Mouse (Mus musculus) C2C12 (cell line): ENCODE measurements around the gene Pax4.

ENCODE experiments used
- CEBPB ChIP-seq: IDR thresholded peaks from one replicate; pipeline ENCODE4 v1.6.1; 2011; ENCODE audit warnings: low read depth, mild to moderate bottlenecking, control low read depth, moderate library complexity
- CTCF ChIP-seq: IDR thresholded peaks from one replicate; pipeline ENCODE4 v1.5.1; 2011; ENCODE audit not compliant: control insufficient read depth, insufficient read depth, insufficient read length
- MYOD1 ChIP-seq: IDR thresholded peaks from one replicate; pipeline ENCODE4 v1.6.1; 2011; ENCODE audit warnings: low read depth; ENCODE audit not compliant: control insufficient read depth, insufficient read length

DNA sequence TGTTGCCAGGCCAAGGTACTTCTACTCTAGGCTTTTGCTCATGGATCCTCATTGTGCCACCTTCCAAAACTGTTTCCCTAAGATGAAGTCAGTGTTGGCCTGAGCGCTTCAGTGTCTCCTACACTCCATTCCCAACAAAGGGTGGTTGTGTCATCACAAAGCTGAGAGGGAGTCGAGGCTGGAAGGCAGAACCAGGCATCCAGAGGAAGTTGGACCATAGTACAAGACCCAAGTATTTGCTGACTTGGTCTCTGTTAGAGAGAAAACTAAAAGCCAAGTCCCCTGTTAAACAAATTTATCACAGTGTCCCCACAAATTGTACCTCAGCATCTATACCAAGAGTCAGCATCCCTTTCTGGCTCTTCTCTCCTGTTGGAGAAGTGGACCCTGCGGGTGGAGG lies 20.9 kb downstream of the Pax4 start, which contains the start of gene Gcc1:
- TF ChIP-seq CTCF (no peak), CEBPB (no peak), MYOD1 (no peak)
